16 mouse cellular contexts compared by ENCODE assay signal in genomic region chr7:115475176-115475575, GRCm38 (mm10).
"Had no signal": no experiment of that assay in that cellular context is flagged by ENCODE, and none has a peak within 500 bp of the region (broad histone marks: within the 10 kb centered on the region; RNA-seq: fewer than 3 reads in every experiment).

No protein-coding gene starts in this region.

- H3K36me3 ChIP-seq: midbrain, embryonic 13.5 days; midbrain, embryonic 15.5 days; neural tube, embryonic 13.5 days; neural tube, embryonic 15.5 days; stomach, embryonic 15.5 days had no signal

- H3K9me3 ChIP-seq: megakaryocyte, embryonic 14.5 days; midbrain, embryonic 13.5 days; midbrain, embryonic 15.5 days; neural tube, embryonic 13.5 days; neural tube, embryonic 15.5 days; stomach, embryonic 15.5 days had no signal

- H3K9ac ChIP-seq: lung, embryonic 14.5 days; midbrain, embryonic 13.5 days; midbrain, embryonic 15.5 days; neural tube, embryonic 13.5 days; neural tube, embryonic 15.5 days; stomach, embryonic 15.5 days had no signal

- H3K4me3 ChIP-seq: megakaryocyte, embryonic 14.5 days; midbrain, embryonic 13.5 days; midbrain, embryonic 15.5 days; myocyte; neural tube, embryonic 13.5 days; neural tube, embryonic 15.5 days; stomach, embryonic 15.5 days had no signal

- H3K27ac ChIP-seq: macrophage; midbrain, embryonic 13.5 days; midbrain, embryonic 15.5 days; neural tube, embryonic 13.5 days; neural tube, embryonic 15.5 days; stomach, embryonic 15.5 days had no signal

- ATAC-seq: midbrain, embryonic 13.5 days; midbrain, embryonic 15.5 days had no signal

- H3K4me2 ChIP-seq: lung, embryonic 14.5 days; midbrain, embryonic 11.5 days; midbrain, embryonic 13.5 days; midbrain, embryonic 15.5 days; neural tube, embryonic 13.5 days; neural tube, embryonic 15.5 days; stomach, embryonic 15.5 days had no signal

- DNase-seq: lung, adult 18-20 months; lung, embryonic 14.5 days; lung, postnatal 10 days; right cerebral cortex, postnatal 14 days; thymus, adult 18-20 months; thymus, postnatal 14 days; thymus, postnatal 36 days had no signal

- H3K4me1 ChIP-seq: megakaryocyte, embryonic 14.5 days; midbrain, embryonic 13.5 days; midbrain, embryonic 15.5 days; stomach, embryonic 15.5 days had no signal

- H3K27me3 ChIP-seq: midbrain, embryonic 13.5 days; midbrain, embryonic 15.5 days; neural tube, embryonic 13.5 days; neural tube, embryonic 15.5 days; stomach, embryonic 15.5 days had no signal
